Mouse (Mus musculus) thymus, adult 2 months (tissue): ENCODE results near the gene Ugt1a6b. TPM values are rescaled to one million over a fixed set of nuclear protein-coding genes. Genes with fewer than 3 reads are reported as not detected.

Source experiments
- DNase-seq: peaks from one replicate; pipeline ENCODE4 v3.0.0; 2021
- H3K27ac ChIP-seq: fragments of 200-500 bp; 2 replicates; pipeline ENCODE4 v1.5.1; 2012; ENCODE audit warnings: low read length, control low read depth; ENCODE audit not compliant: control insufficient read depth, insufficient read depth
- H3K27me3 ChIP-seq: fragments of 200-500 bp; 2 replicates; pipeline ENCODE4 v1.6.1; 2012; ENCODE audit warnings: mild to moderate bottlenecking, low read length, moderate library complexity, mixed read lengths; ENCODE audit not compliant: control insufficient read depth, insufficient read depth
- H3K36me3 ChIP-seq: fragments of 200-500 bp; 2 replicates; pipeline ENCODE4 v1.6.1; 2012; ENCODE audit warnings: mild to moderate bottlenecking, low read length, moderate library complexity; ENCODE audit not compliant: control insufficient read depth, insufficient read depth
- H3K4me1 ChIP-seq: fragments of 200-500 bp; replicated peaks from 2 replicates; pipeline ENCODE4 v1.6.1; 2012; ENCODE audit warnings: low read length; ENCODE audit not compliant: control insufficient read depth, insufficient read depth
- H3K4me3 ChIP-seq: fragments of 200-500 bp; 2 replicates; pipeline ENCODE4 v1.5.1; 2012; ENCODE audit warnings: mild to moderate bottlenecking, low read length, control low read depth, moderate library complexity; ENCODE audit not compliant: control insufficient read depth, insufficient read depth
- CTCF ChIP-seq: fragments of 200-500 bp; IDR thresholded peaks from 2 replicates; pipeline ENCODE4 v1.5.1; 2012; ENCODE audit warnings: mild to moderate bottlenecking, control low read depth, low read length, moderate library complexity, borderline replicate concordance; ENCODE audit not compliant: control insufficient read depth, poor library complexity, insufficient read depth; ENCODE audit errors: extremely low read depth
- POLR2A ChIP-seq: fragments of 200-500 bp; IDR thresholded peaks from 2 replicates; pipeline ENCODE4 v1.6.1; 2012; ENCODE audit warnings: mild to moderate bottlenecking, low read length, control low read depth, moderate library complexity; ENCODE audit not compliant: control insufficient read depth, poor library complexity, insufficient read depth; ENCODE audit errors: extremely low read depth
- WGBS: fragments of 180-500 bp; shearing (Covaris S2); methylation state at CpG from one replicate; pipeline ENCODE4 v1.1.7; 2018; 5-methylcytosine and 5-hydroxymethylcytosine counted together
- polyA plus RNA-seq: library from polyadenylated mRNA; depleted of rRNA; stranded (reverse); fragments of >200 nt; gene quantifications from 2 replicates; pipeline ENCODE4 v1.2.3, GENCODE M21; 2012

Gene Ugt1a6b
- polyA plus RNA-seq, 1 experiment, result 1.3 TPM

GRCm38 (mm10) chr1:88260604-88261377, 157.7 kb downstream of the Ugt1a6b start:
- 83% methylated on average over 10 of the region's 10 CpGs for WGBS
- Histone ChIP-seq H3K27me3 (no peaks in the 10 kb centered on the region), H3K4me3 (no peak overlapping the region), H3K36me3 (peaks cover 49% of the 10 kb centered on the region), H3K4me1 (peaks cover 21% of the 10 kb centered on the region), H3K27ac (no peak overlapping the region)
- DNase-seq, result no peak
- no peak for TF ChIP-seq CTCF
- TF ChIP-seq POLR2A, result no peak

DNA sequence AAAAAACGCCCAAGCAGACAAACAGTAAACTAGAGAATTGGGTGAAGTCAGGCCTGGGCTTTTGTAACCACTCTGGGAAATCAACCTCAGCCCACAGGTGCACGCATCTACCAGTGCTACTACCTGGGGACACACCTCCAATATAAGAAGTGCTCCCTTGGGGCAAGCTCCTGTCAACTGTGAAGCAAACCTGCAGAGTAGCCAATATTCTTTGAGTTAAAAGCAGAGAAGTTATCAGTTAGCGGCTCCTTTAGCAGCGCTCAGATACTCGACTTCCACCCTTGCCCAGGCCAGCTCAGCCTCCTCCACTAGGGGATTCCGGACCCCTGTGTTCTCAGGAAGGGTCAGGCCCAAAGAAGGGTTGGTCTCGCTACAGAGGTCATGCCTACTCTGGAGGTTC, 158.7 kb downstream of the Ugt1a6b start:
- Histone ChIP-seq H3K4me1 (peaks cover 21% of the 10 kb centered on the region), H3K27ac (no peak overlapping the region), H3K36me3 (peaks cover 59% of the 10 kb centered on the region), H3K27me3 (no peaks in the 10 kb centered on the region), H3K4me3 (no peak overlapping the region)
- TF ChIP-seq POLR2A (no peak), CTCF (no peak)
- 86% methylated on average over 7 of the region's 7 CpGs for WGBS
- no peak for DNase-seq

DNA sequence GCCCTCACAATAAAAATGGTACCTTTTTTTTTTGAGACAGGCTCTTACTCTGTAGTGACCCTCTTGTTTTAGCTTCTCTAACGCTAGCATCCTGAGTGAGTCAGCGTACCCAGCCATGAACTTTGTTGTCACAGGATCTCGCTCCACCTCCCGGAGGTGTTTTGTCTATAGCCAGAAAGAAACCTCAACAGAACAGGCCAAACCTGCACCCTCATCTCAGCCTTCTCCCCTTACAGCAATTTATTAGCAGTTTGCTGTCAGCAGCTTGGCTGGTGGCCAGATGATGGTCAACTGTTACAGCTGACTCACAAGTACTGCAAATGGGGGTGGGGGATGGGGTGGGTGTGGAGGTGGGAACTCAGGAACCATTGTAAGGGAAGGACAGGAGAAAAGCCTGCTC, 159.2 kb downstream of the Ugt1a6b start:
- no peak for DNase-seq
- H3K4me1 ChIP-seq, result peaks cover 21% of the 10 kb centered on the region
- H3K4me3 ChIP-seq, result no peak overlapping the region
- TF ChIP-seq POLR2A (no peak), CTCF (no peak)
- 75% methylated on average over 4 of the region's 4 CpGs for WGBS
- H3K27ac ChIP-seq, result no peak overlapping the region
- H3K27me3 ChIP-seq, result no peaks in the 10 kb centered on the region
- peaks cover 64% of the 10 kb centered on the region for H3K36me3 ChIP-seq

- H3K27ac ChIP-seq, result no peak overlapping the region
- DNase-seq, result no peak
- peaks cover 21% of the 10 kb centered on the region for H3K4me1 ChIP-seq
- peaks cover 71% of the 10 kb centered on the region for H3K36me3 ChIP-seq
- no peak overlapping the region for H3K4me3 ChIP-seq
- no peaks in the 10 kb centered on the region for H3K27me3 ChIP-seq
- no peak for TF ChIP-seq CTCF
- TF ChIP-seq POLR2A, result no peak
- WGBS, result 75% methylated on average over 6 of the region's 6 CpGs
Observed at GRCm38 (mm10) chr1:88262961-88263360, 159.9 kb downstream of the Ugt1a6b start.

DNA sequence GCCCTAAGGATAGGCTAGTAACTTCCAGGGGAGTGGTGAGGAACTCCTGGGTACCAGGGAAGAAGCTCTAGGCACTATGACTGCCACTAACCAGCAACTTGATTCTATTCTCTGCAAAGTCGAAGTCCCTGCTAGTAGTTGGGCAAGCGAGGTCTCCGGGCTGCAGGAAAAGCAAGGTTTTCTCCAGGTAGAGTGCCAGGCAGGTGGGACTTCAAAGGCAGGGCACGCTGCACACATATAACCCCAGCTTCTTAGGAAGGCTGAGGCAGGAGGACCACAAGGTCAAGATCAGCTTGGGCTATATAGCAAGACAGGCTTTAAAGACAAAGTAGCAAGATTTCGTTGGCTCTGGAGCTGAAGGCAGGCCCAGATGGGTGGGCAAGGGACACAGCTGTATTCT, 160.7 kb downstream of the Ugt1a6b start:
- DNase-seq, result no peak
- WGBS, result 93% methylated on average over 5 of the region's 5 CpGs
- no peak overlapping the region for H3K27ac ChIP-seq
- H3K4me3 ChIP-seq, result no peak overlapping the region
- peaks cover 16% of the 10 kb centered on the region; the same call in 1 of the 2 replicates for H3K4me1 ChIP-seq
- no peaks in the 10 kb centered on the region for H3K27me3 ChIP-seq
- TF ChIP-seq POLR2A (no peak), CTCF (no peak)
- peaks cover 79% of the 10 kb centered on the region for H3K36me3 ChIP-seq

- Histone ChIP-seq H3K27me3 (no peaks in the 10 kb centered on the region), H3K4me1 (peaks cover 12% of the 10 kb centered on the region; the same call in 1 of the 2 replicates), H3K36me3 (peaks cover 85% of the 10 kb centered on the region), H3K27ac (no peak overlapping the region), H3K4me3 (no peak overlapping the region)
- no peak for DNase-seq
- TF ChIP-seq CTCF, result no peak
- TF ChIP-seq POLR2A, result no peak
- 93% methylated on average over 7 of the region's 7 CpGs for WGBS
Observed at GRCm38 (mm10) chr1:88264237-88264868, 161.3 kb downstream of the Ugt1a6b start.
